Mouse (Mus musculus) heart, embryonic 14.5 days (tissue): ENCODE measurements around the gene Gp1bb. TPM values are rescaled to one million over a fixed set of nuclear protein-coding genes. Genes with fewer than 3 reads are reported as not detected.

Experiments used
- ATAC-seq: fragments of 200-750 bp; cut with Nextera tagmentation; 2 replicates; pipeline ENCODE4 v1.8.0; 2017; ENCODE audit warnings: low read depth, moderate TSS enrichment; ENCODE audit not compliant: insufficient number of reproducible peaks, insufficient read depth, low FRiP score
- H3K27ac ChIP-seq, 2 experiments: fragments of 200-500 bp in 1 of 2; fragments of 300-500 bp in 1 of 2; sonication (generic) in 1 of 2; replicated peaks in 1 of 2; 2 replicates each; pipeline ENCODE4 v1.5.1; 2012 to 2014; ENCODE audit warnings: low read depth in 2 of 2, low read length in 2 of 2, control low read depth in 1 of 2, mild to moderate bottlenecking in 1 of 2, mixed read lengths in 1 of 2; ENCODE audit not compliant: control insufficient read depth in 1 of 2, insufficient read depth in 1 of 2
- H3K27me3 ChIP-seq: fragments of 300-500 bp; sonication (generic); 2 replicates; pipeline ENCODE4 v1.6.1; 2014; ENCODE audit warnings: mild to moderate bottlenecking, low read length, control low read depth; ENCODE audit not compliant: control insufficient read depth, insufficient read depth
- H3K36me3 ChIP-seq: fragments of 300-500 bp; sonication (generic); 2 replicates; pipeline ENCODE4 v1.6.1; 2014; ENCODE audit warnings: mild to moderate bottlenecking, control low read depth, low read length, mixed read lengths; ENCODE audit not compliant: control insufficient read depth, insufficient read depth
- H3K4me1 ChIP-seq, 2 experiments: fragments of 200-500 bp in 1 of 2; fragments of 300-500 bp in 1 of 2; sonication (generic) in 1 of 2; 2 replicates each; pipeline ENCODE4 v1.6.1; 2012 to 2014; ENCODE audit warnings: low read length in 2 of 2, control low read depth in 1 of 2, mixed read lengths in 1 of 2; ENCODE audit not compliant: control insufficient read depth in 2 of 2, insufficient read depth in 2 of 2
- H3K4me2 ChIP-seq: fragments of 300-500 bp; sonication (generic); 2 replicates; pipeline ENCODE4 v1.6.1; 2014; ENCODE audit warnings: mild to moderate bottlenecking, low read length
- H3K4me3 ChIP-seq, 2 experiments: fragments of 200-500 bp in 1 of 2; fragments of 300-500 bp in 1 of 2; sonication (generic) in 1 of 2; 2 replicates each; pipeline ENCODE4 v1.5.1; 2012 to 2014; ENCODE audit warnings: low read length in 2 of 2, mild to moderate bottlenecking in 2 of 2, control low read depth in 1 of 2, low read depth in 1 of 2, moderate library complexity in 1 of 2; ENCODE audit not compliant: control insufficient read depth in 1 of 2, insufficient read depth in 1 of 2
- H3K9ac ChIP-seq: fragments of 300-500 bp; sonication (generic); 2 replicates; pipeline ENCODE4 v1.6.1; 2014; ENCODE audit warnings: mild to moderate bottlenecking, low read length
- H3K9me3 ChIP-seq: fragments of 300-500 bp; sonication (generic); 2 replicates; pipeline ENCODE4 v1.6.1; 2016; ENCODE audit warnings: low read length, control low read depth; ENCODE audit not compliant: control insufficient read depth
- WGBS: fragments of 180-500 bp; shearing (Covaris S2); extraction: QIAGEN DNeasy Blood & Tissue Kit; methylation state at CpG from one replicate; pipeline ENCODE4 v1.1.7; 2014; 5-methylcytosine and 5-hydroxymethylcytosine counted together
- polyA plus RNA-seq: library from polyadenylated mRNA; unstranded; fragments of >200 nt; fragmentation: Nextera tagmentation; extraction: Ambion mirVana; gene quantifications from 2 replicates; pipeline ENCODE4 v1.2.1, GENCODE M21; 2014

The Gp1bb gene
- polyA plus RNA-seq, 1 experiment from 2014 or later: 4.5 TPM

DNA sequence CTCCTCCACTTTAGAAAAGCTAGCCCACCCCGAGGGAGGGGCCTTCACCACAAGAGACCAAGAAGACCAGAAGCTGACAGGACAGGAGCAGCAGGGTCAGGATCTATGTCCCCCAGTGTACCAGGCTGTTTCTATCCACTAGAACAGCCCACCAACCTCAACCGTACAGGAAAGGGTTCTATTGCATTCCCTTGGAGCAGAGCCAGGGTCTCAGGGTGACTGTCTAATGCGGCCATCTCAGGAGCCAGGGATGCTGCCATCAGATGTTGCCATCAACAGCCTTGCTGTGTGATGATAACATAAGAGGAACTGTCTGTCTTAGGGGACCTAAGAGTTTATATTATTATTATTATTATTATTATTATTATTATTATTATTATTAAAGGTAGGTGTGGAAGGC is 45.1 kb downstream of the Gp1bb start:
- Histone ChIP-seq H3K27me3 (peaks cover 45% of the 10 kb centered on the region), H3K4me2 (no peak overlapping the region), H3K9ac (no peak overlapping the region), H3K9me3 (no peaks in the 10 kb centered on the region), H3K4me3 (no peak overlapping the region), H3K27ac (no peak overlapping the region), H3K4me1 (peaks cover 2 to 9% of the 10 kb centered on the region in 2 experiments; a peak in 3 of 4 replicates), H3K36me3 (no peaks in the 10 kb centered on the region)
- no peak for ATAC-seq
- 34% methylated on average over 3 of the region's 3 CpGs for WGBS

DNA sequence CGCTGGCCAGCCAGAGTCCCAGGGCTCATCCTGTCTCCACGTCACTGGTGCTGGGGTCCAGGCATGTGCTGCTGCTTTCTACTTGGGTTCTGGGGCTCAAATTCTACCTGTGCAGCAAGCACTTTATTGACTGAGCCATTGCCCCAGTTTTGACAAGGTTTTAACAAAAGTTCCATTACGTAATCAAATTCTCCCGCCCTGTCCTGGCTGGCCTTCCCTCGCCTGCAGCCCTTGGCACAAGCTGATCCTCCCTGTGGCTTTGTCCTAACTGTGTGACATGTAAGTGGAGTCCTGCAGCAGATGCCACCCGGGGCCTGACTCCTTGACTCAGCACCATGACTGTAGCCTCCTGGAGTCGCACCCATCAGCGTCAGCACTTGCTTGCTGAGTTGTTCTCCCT is 48.0 kb downstream of the Gp1bb start:
- no peak for ATAC-seq
- H3K27ac ChIP-seq: no peak overlapping the region
- no peaks in the 10 kb centered on the region for H3K9me3 ChIP-seq
- no peak overlapping the region for H3K4me2 ChIP-seq
- no peaks in the 10 kb centered on the region for H3K4me1 ChIP-seq
- WGBS: 62% methylated on average over 8 of the region's 8 CpGs
- no peak overlapping the region for H3K9ac ChIP-seq
- H3K27me3 ChIP-seq: peaks cover 16% of the 10 kb centered on the region
- no peak overlapping the region for H3K4me3 ChIP-seq
- H3K36me3 ChIP-seq: no peaks in the 10 kb centered on the region

Other genes with a start within 250 kb of the Gp1bb start
- gene Txnrd2, start 196.0 kb downstream of the Gp1bb start, polyA plus RNA-seq: 34.0 and 34.7 TPM in 2 replicates
- 110 and 112 TPM in 2 replicates for gene Comt, start 195.6 kb downstream of the Gp1bb start, polyA plus RNA-seq
- 9.3 and 9.7 TPM in 2 replicates for gene Gnb1l, start 123.7 kb downstream of the Gp1bb start, polyA plus RNA-seq
- gene Rtl10, start 123.5 kb downstream of the Gp1bb start, polyA plus RNA-seq: 1.3 and 1.5 TPM in 2 replicates
- gene Tbx1, start 31.7 kb downstream of the Gp1bb start, polyA plus RNA-seq: 0.20 and 0.80 TPM in 2 replicates
- gene Gm49601, start 4.0 kb upstream of the Gp1bb start, polyA plus RNA-seq: 0.97 and 1.1 TPM in 2 replicates
- gene Sept5, start 7.6 kb upstream of the Gp1bb start, polyA plus RNA-seq: 5.8 and 7.3 TPM in 2 replicates
- 19.5 and 22.7 TPM in 2 replicates for gene Cldn5, start 154.4 kb upstream of the Gp1bb start, polyA plus RNA-seq
- 65.8 and 70.3 TPM in 2 replicates for gene Ufd1, start 189.4 kb upstream of the Gp1bb start, polyA plus RNA-seq
- gene Cdc45, start 189.6 kb upstream of the Gp1bb start, polyA plus RNA-seq: 34.1 and 35.7 TPM in 2 replicates
- gene 2510002D24Rik, start 214.2 kb upstream of the Gp1bb start, polyA plus RNA-seq: 37.3 and 40.5 TPM in 2 replicates
- not detected in 2 replicates for gene Gm28539, start 214.2 kb upstream of the Gp1bb start, polyA plus RNA-seq